Mouse (Mus musculus): Measurements from ENCODE around the gene Rsad1. TPM values are rescaled to one million over a fixed set of nuclear protein-coding genes. Genes with fewer than 3 reads are reported as not detected.

The Rsad1 gene
- polyA plus RNA-seq, 1 experiment from 2014 or later = 4.2 TPM

DNA sequence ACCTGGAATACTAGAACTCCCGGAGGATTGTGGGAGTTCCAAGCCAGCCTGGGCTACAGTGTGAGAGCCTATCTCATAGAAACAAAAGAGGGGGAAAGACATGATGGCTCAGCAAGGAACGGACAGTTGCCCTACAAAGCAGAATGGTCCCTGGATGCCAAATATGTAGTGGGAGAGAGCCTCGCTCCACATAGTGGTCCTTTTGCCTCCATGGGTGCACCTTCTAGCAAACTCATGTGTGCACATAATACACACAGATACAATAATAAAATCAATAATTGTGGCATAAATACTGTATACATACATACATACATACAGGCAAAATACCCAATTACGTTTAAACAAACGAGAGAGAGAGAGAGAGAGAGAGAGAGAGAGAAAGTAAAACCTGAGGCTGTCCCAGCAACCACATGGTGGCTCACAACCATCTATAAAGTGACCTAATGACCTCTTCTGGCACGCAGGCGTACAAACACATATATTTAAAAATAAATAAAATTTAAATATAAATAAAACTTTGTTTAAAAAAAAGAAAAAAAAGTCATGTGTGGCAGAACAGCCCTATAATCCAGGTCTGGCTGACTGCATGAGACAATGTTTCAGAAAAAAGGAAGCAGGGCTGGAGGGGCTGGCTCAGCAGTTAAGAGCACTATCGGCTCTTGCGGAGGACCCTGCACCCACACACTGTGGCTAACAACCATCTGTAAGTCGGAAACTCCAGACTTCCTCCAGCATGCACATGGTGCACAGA, 811 bp upstream of the Rsad1 start:
- TF ChIP-seq CTCF (IDR thresholded peaks at IDR 0.05; ENCODE audit: low read depth) = no peak
- Histone ChIP-seq H3K27me3 (ENCODE audit: insufficient read depth, low read length) (no peaks in the 10 kb centered on the region), H3K4me1 (ENCODE audit: insufficient read depth) (no peaks in the 10 kb centered on the region), H3K4me2 (peak overlapping the region; percentile 97), H3K36me3 (ENCODE audit: insufficient read depth) (no peaks in the 10 kb centered on the region), H3K9me3 (ENCODE audit: low read depth, low read length) (no peaks in the 10 kb centered on the region), H3K9ac (no peak overlapping the region), H3K27ac (ENCODE audit: low read depth) (peak overlapping the region; percentile 80; the same call in 1 of the 2 replicates), H3K4me3 (ENCODE audit: low read depth, low read length) (no peak overlapping the region)
- 61% methylated on average over 10 of the region's 10 CpGs for WGBS
- no peak for DNase-seq
- peak; percentile 22; the same call in 1 of the 2 replicates for ATAC-seq (ENCODE audit: insufficient read depth)

DNA sequence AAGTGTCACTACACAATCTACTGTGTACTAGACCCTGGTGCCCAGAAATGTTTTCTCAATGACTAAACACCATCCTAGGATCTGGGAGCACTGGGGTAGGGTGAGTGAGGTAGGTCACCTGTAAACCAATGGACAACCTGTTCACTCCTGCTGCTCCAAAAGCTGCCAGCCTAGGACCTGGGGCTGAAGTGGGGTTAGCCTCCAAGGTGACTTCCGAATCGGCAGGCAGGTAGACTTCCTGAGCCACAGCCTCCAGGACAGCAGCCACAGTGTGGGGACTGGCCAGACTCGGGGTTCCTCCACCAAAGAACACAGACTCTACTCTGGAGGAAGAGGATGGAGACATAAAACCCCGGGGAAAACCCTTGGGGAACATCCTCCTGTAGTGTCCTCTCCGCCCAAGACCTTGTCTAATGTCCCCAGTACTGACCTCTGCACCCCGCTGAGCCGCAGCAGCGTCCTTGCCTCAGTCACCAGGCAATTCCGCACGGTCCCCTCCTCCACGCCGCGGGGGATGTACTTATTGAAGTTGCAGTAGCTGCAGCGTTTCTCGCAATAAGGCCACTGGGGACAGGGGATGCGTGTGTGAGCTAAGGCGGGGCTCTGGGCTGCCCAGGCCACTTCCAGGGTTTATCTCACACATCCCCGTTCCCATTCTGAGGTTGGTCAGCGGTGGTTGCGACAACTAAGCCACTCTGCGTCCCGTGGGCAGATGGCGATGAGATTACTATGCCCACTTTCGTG, 842 bp downstream of the Rsad1 start:
- Histone ChIP-seq H3K4me2 (peak overlapping the region; percentile 97), H3K4me1 (ENCODE audit: insufficient read depth) (no peaks in the 10 kb centered on the region), H3K9me3 (ENCODE audit: low read depth, low read length) (no peaks in the 10 kb centered on the region), H3K27me3 (ENCODE audit: insufficient read depth, low read length) (no peaks in the 10 kb centered on the region), H3K36me3 (ENCODE audit: insufficient read depth) (no peaks in the 10 kb centered on the region), H3K9ac (peak overlapping the region; percentile 72), H3K4me3 (ENCODE audit: low read depth, low read length) (peak overlapping the region; percentile 60), H3K27ac (ENCODE audit: low read depth) (no peak overlapping the region)
- no peak for TF ChIP-seq CTCF (IDR thresholded peaks at IDR 0.05; ENCODE audit: low read depth)
- 10% methylated on average over 24 of the region's 24 CpGs for WGBS
- DNase-seq = peak; percentile 48
- ATAC-seq (ENCODE audit: insufficient read depth) = peak; percentile 45; the same call in 1 of the 2 replicates

DNA sequence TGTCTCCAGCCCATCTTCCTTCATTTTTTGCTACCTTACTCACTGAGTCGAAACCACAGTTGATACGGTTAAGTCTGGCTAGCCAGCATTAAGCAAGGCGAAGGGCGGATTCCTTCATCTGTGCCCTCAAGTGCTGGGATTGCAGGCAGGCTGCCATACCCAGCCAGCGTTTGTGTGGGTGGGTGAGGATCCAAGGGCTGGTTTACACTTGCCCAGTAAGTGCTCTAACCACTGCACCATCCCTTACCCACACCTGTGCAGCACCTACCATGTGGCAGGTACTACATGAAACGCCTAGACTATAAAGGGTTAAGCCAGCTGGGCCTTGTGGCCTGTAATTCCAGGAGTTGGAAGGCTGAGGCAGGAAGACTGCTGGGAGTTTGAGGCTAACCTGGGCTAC, 1.8 kb downstream of the Rsad1 start:
- no peak for TF ChIP-seq CTCF (IDR thresholded peaks at IDR 0.05; ENCODE audit: low read depth)
- H3K4me3 ChIP-seq (ENCODE audit: low read depth, low read length) = no peak overlapping the region
- H3K4me1 ChIP-seq (ENCODE audit: insufficient read depth) = no peaks in the 10 kb centered on the region
- no peaks in the 10 kb centered on the region for H3K27me3 ChIP-seq (ENCODE audit: insufficient read depth, low read length)
- WGBS = 90% methylated on average over 6 of the region's 6 CpGs
- peaks cover 3% of the 10 kb centered on the region; the same call in 1 of the 2 replicates for H3K36me3 ChIP-seq (ENCODE audit: insufficient read depth)
- H3K27ac ChIP-seq (ENCODE audit: low read depth) = no peak overlapping the region
- no peaks in the 10 kb centered on the region for H3K9me3 ChIP-seq (ENCODE audit: low read depth, low read length)
- DNase-seq (no peak), ATAC-seq (ENCODE audit: insufficient read depth) (no peak)
- no peak overlapping the region for H3K9ac ChIP-seq
- H3K4me2 ChIP-seq = no peak overlapping the region

DNA sequence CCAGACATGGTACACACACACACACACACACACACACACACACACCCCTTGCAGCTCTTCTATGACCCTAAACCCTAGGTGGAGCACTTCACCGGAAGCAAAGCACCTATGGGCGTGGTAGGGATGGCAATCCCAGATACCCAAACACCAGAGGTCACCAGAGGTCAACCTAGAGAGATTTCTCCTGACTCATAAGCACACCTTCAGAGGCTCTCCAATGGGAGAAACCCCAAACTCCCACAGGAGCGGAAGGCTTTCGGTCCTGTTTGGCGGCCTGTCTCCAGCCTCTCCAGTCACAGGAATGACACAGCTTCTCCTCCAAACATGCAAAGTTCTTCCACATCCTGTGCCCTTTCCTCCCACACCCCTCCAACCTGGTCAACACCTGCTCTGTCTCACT, 2.7 kb downstream of the Rsad1 start:
- ATAC-seq (ENCODE audit: insufficient read depth) (no peak), DNase-seq (no peak)
- Histone ChIP-seq H3K36me3 (ENCODE audit: insufficient read depth) (peaks cover 9% of the 10 kb centered on the region; the same call in 1 of the 2 replicates), H3K9ac (no peak overlapping the region), H3K4me2 (no peak overlapping the region), H3K4me3 (ENCODE audit: low read depth, low read length) (no peak overlapping the region), H3K27ac (ENCODE audit: low read depth) (no peak overlapping the region), H3K4me1 (ENCODE audit: insufficient read depth) (no peaks in the 10 kb centered on the region), H3K9me3 (ENCODE audit: low read depth, low read length) (no peaks in the 10 kb centered on the region), H3K27me3 (ENCODE audit: insufficient read depth, low read length) (no peaks in the 10 kb centered on the region)
- WGBS = 91% methylated on average over 5 of the region's 5 CpGs
- no peak for TF ChIP-seq CTCF (IDR thresholded peaks at IDR 0.05; ENCODE audit: low read depth)

DNA sequence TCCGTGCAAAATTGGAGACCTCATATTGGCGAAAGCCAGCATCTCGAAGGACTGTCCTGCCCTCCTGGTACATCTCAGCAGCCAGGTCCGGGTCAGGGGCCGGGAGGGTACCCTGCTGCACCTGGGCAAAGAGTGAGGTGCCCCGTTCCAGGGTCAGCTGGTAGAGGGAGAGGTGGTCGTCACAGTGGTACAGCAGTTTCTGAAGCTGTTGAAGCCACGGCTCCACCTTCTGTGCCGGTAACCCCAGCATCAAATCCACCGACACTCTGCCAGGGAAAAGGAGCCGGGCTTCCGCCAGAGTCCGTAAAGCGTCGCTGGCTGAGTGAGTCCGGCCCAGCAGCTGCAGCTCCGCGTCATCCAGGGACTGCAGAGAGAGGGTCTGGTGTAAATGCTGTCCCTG, 4.6 kb downstream of the Rsad1 start:
- no peaks in the 10 kb centered on the region for H3K9me3 ChIP-seq (ENCODE audit: low read depth, low read length)
- ATAC-seq (ENCODE audit: insufficient read depth) (no peak), DNase-seq (peak; percentile 46)
- H3K36me3 ChIP-seq (ENCODE audit: insufficient read depth) = peaks cover 9% of the 10 kb centered on the region; the same call in 1 of the 2 replicates
- no peak for TF ChIP-seq CTCF (IDR thresholded peaks at IDR 0.05; ENCODE audit: low read depth)
- no peaks in the 10 kb centered on the region for H3K27me3 ChIP-seq (ENCODE audit: insufficient read depth, low read length)
- H3K4me1 ChIP-seq (ENCODE audit: insufficient read depth) = no peaks in the 10 kb centered on the region
- peak overlapping the region; percentile 52; the same call in 1 of the 2 replicates for H3K4me2 ChIP-seq
- 50% methylated on average over 18 of the region's 18 CpGs for WGBS
- no peak overlapping the region for H3K27ac ChIP-seq (ENCODE audit: low read depth)
- H3K4me3 ChIP-seq (ENCODE audit: low read depth, low read length) = no peak overlapping the region
- peak overlapping the region; percentile 6; the same call in 1 of the 2 replicates for H3K9ac ChIP-seq

DNA sequence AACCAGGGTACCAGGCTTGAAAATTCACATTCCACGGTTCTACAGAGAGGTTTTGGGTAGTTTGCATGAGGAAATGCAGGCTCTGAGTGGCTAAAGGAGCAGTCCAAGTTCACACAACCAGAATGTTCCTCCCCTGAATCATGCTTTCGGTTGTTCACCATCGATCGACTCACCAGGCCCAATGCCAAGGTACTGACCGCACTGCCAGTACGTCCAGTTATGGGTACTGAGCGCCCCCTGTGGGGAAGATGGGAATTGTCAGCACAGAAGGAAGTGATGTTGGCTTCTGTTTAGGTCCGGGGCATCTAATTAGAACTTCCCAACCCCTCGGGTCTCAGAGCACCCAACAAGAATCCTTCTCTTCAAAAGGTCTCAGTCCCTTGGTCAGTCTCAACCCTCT, 5.1 kb downstream of the Rsad1 start:
- peak overlapping the region; percentile 52; the same call in 1 of the 2 replicates for H3K4me2 ChIP-seq
- no peaks in the 10 kb centered on the region for H3K4me1 ChIP-seq (ENCODE audit: insufficient read depth)
- no peak overlapping the region for H3K27ac ChIP-seq (ENCODE audit: low read depth)
- ATAC-seq (ENCODE audit: insufficient read depth) (peak; percentile 34; the same call in 1 of the 2 replicates), DNase-seq (peak; percentile 95)
- H3K9me3 ChIP-seq (ENCODE audit: low read depth, low read length) = no peaks in the 10 kb centered on the region
- TF ChIP-seq CTCF (IDR thresholded peaks at IDR 0.05; ENCODE audit: low read depth) = peak; percentile 92
- H3K4me3 ChIP-seq (ENCODE audit: low read depth, low read length) = no peak overlapping the region
- WGBS = 30% methylated on average over 9 of the region's 9 CpGs
- H3K9ac ChIP-seq = no peak overlapping the region
- no peaks in the 10 kb centered on the region for H3K27me3 ChIP-seq (ENCODE audit: insufficient read depth, low read length)
- peaks cover 9% of the 10 kb centered on the region; the same call in 1 of the 2 replicates for H3K36me3 ChIP-seq (ENCODE audit: insufficient read depth)

DNA sequence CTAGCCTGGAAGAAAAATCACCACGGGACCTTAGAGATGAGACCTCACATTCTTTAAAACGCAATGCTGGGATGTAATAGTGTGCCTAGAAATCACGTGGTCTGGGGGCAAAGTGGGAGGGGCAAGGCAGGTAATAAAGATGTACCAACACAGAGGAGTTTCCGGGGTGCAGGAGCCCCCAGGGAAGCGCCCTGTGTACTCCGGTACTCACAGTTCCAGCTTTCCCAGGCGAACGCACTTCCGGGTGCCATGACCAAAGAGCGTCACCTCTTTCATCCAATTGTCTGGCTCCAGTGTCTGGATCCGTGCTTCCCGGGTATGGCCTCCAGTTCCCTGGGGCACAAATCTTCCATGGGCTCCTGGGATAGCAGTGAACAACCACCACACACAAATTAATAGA, 5.7 kb downstream of the Rsad1 start:
- 84% methylated on average over 12 of the region's 12 CpGs for WGBS
- Histone ChIP-seq H3K4me1 (ENCODE audit: insufficient read depth) (no peaks in the 10 kb centered on the region), H3K4me2 (no peak overlapping the region), H3K9ac (no peak overlapping the region), H3K27ac (ENCODE audit: low read depth) (no peak overlapping the region), H3K4me3 (ENCODE audit: low read depth, low read length) (no peak overlapping the region), H3K36me3 (ENCODE audit: insufficient read depth) (peaks cover 9% of the 10 kb centered on the region; the same call in 1 of the 2 replicates), H3K9me3 (ENCODE audit: low read depth, low read length) (no peaks in the 10 kb centered on the region), H3K27me3 (ENCODE audit: insufficient read depth, low read length) (no peaks in the 10 kb centered on the region)
- no peak for TF ChIP-seq CTCF (IDR thresholded peaks at IDR 0.05; ENCODE audit: low read depth)
- DNase-seq = no peak
- no peak for ATAC-seq (ENCODE audit: insufficient read depth)
